21 mouse cellular contexts compared by ENCODE assay signal in genomic region chr11:119636371-119636883, GRCm38 (mm10).
"Had no signal": no experiment of that assay in that cellular context is flagged by ENCODE, and none has a peak within 500 bp of the region (broad histone marks: within the 10 kb centered on the region; RNA-seq: fewer than 3 reads in every experiment).

No protein-coding gene starts in this region.

- H3K4me3 ChIP-seq: limb, embryonic 13.5 days; liver, embryonic 12.5 days; liver, embryonic 15.5 days; lung, embryonic 15.5 days; megakaryocyte, embryonic 14.5 days; midbrain, embryonic 10.5 days; midbrain, embryonic 15.5 days; neural tube, embryonic 13.5 days; stomach, embryonic 15.5 days had no signal

- H3K36me3 ChIP-seq: limb, embryonic 13.5 days; liver, embryonic 12.5 days; liver, embryonic 15.5 days; lung, embryonic 15.5 days; midbrain, embryonic 10.5 days; midbrain, embryonic 15.5 days; neural tube, embryonic 13.5 days; stomach, embryonic 15.5 days had no signal

- H3K4me2 ChIP-seq: limb, embryonic 13.5 days; liver, embryonic 12.5 days; liver, embryonic 15.5 days; lung, embryonic 15.5 days; midbrain, embryonic 15.5 days; neural tube, embryonic 13.5 days; stomach, embryonic 15.5 days had no signal

- DNase-seq: kidney, adult 18-20 months; kidney, adult 9 months; kidney, postnatal 25 days; left cerebral cortex, postnatal 4 days; liver; lung, adult 18-20 months; lung, postnatal 10 days; lung, postnatal 36 days; retina, postnatal 1 day; right cerebral cortex, postnatal 25 days; spleen, adult 18-20 months; thymus, postnatal 25 days had no signal

- H3K27me3 ChIP-seq: limb, embryonic 13.5 days; liver, embryonic 12.5 days; liver, embryonic 15.5 days; lung, embryonic 15.5 days; midbrain, embryonic 15.5 days; neural tube, embryonic 13.5 days; stomach, embryonic 15.5 days had no signal
